Mouse (Mus musculus): ENCODE measurements at regions not wholly inside any gene's neighbourhood (a gene's known extent, or its start where the extent isn't known, plus 50 kb on each side); places are given as distances from the start of the nearest gene placed in this dataset.
A peak's percentile ranks its signal among the peaks of the same experiment; 100 is the strongest.
"Not testable (repeated sequence)": the region's sequence is repeated elsewhere in the genome, so short reads cannot be mapped to it uniquely, and the experiment has no call there.

DNA sequence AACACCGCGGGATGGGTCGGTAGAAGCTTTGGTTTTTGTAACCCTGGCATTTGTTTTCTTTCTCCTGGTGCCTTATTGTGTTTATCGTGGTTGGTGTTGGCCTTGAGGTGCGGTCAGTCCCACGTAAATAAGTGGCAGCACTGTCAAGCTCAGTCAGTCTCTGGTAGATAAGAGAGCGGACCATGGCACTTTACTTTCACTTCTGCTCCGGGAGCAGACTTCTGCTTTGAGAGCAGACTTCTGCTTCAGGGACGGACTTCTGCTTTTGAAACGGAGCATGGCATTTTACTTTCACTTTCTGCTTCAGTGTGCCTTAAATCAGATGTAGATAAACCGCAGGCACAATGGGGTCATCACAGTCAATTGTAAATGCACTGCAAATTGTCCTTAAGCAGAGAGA, 54.3 kb upstream of the Ccdc66 start:
- ATAC-seq (ENCODE audit: low read depth); DNase-seq; H3K9me3 ChIP-seq (replicated peaks); H3K36me3 ChIP-seq; H3K27ac ChIP-seq; H3K27me3 ChIP-seq; H3K4me1 ChIP-seq (replicated peaks); H3K9ac ChIP-seq: not testable (repeated sequence)
- peak overlapping the region; percentile 28 for H3K4me3 ChIP-seq (replicated peaks)
- H3K4me2 ChIP-seq: peak overlapping the region; percentile 23
- WGBS (ENCODE audit: insufficient replicate concordance): 43% methylated on average over 11 of the region's 11 CpGs

GRCm38 (mm10) chr14:27561974-27562373, 53.7 kb upstream of the Ccdc66 start:
- not testable (repeated sequence) for H3K4me1 ChIP-seq (replicated peaks); H3K9ac ChIP-seq; H3K4me3 ChIP-seq (replicated peaks); ATAC-seq (ENCODE audit: low read depth); H3K9me3 ChIP-seq (replicated peaks); DNase-seq; H3K27ac ChIP-seq; H3K27me3 ChIP-seq; H3K36me3 ChIP-seq
- 0 out of 2 replicates have a peak overlapping the region, but pooled peaks have one; percentile 23 for H3K4me2 ChIP-seq
- 66% methylated on average over 9 of the region's 9 CpGs for WGBS (ENCODE audit: insufficient replicate concordance)

DNA sequence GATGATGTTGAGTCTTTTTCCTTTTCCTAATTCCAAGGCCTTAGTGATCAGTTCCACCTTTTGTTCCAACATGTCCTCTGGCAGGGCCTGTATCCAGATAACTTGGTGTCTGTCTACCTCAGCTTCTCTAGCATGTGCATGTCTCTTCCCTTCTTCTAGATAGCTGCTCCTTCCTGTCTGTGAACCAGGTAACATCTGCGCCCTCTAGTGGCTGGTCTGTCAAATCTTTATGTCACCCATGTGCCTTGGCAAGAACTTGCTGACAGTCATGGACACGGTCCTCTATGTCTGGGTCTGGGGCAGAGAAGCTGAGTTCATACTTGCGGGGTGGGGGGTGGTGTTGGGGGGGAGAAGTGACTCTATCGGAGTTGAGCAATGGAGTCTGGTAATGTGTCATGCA, 52.2 kb upstream of the Ccdc66 start:
- WGBS (ENCODE audit: insufficient replicate concordance): 46% methylated on average over 4 of the region's 4 CpGs
- H3K9me3 ChIP-seq (replicated peaks): no peaks in the 10 kb centered on the region
- ATAC-seq (ENCODE audit: low read depth) (no peak), DNase-seq (peak; percentile 22)
- H3K27ac ChIP-seq: no peak overlapping the region
- no peaks in the 10 kb centered on the region for H3K4me1 ChIP-seq (replicated peaks)
- no peak overlapping the region for H3K9ac ChIP-seq
- H3K4me2 ChIP-seq: no peak overlapping the region
- no peak overlapping the region for H3K4me3 ChIP-seq (replicated peaks)
- no peaks in the 10 kb centered on the region for H3K36me3 ChIP-seq
- no peaks in the 10 kb centered on the region for H3K27me3 ChIP-seq

DNA sequence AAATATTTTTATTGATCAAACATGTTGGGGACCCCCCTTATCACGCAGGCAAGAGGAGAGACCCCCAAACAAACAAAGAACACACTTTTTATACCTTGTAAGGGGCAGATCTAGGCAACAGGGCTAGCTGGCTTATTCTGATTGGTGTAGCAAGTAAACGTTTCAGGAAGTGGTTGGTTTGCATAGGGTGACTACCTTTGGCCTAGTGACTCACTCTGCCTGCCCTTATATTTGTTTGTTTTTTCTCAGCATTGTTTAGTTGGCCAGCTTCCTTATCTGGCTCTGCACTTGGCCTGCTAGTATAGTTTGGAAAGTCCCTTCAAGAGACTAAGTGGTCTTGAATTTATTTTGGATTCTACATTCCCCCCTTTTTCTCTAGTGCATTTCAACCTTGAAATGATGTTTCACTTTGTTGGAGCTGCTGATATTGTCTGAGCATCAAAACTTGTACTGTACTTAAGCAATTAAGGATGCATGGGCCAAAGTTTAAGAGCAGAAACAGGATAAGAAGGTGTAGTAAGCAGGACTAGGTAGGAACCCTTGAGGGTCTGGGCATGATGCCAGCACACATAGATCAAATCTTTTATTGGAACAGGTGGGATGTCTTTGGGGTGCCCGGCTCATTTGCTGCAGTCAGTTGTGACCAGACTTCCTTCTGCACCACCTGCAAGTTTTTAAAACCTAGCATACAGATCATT, 50.7 kb upstream of the Ccdc66 start:
- Histone ChIP-seq H3K4me1 (replicated peaks) (no peaks in the 10 kb centered on the region), H3K36me3 (no peaks in the 10 kb centered on the region), H3K9me3 (replicated peaks) (no peaks in the 10 kb centered on the region), H3K27ac (no peak overlapping the region), H3K4me2 (no peak overlapping the region), H3K27me3 (no peaks in the 10 kb centered on the region), H3K9ac (no peak overlapping the region), H3K4me3 (replicated peaks) (no peak overlapping the region)
- DNase-seq (no peak), ATAC-seq (ENCODE audit: low read depth) (no peak)
- 34% methylated on average over 3 of the region's 3 CpGs for WGBS (ENCODE audit: insufficient replicate concordance)

Data from liver, embryonic 13.5 days (tissue).